Mouse (Mus musculus): ENCODE data around the gene Slc44a3. TPM values are rescaled to one million over a fixed set of nuclear protein-coding genes. Genes with fewer than 3 reads are reported as not detected.

Gene Slc44a3
- polyA plus RNA-seq, 1 experiment from 2014 or later: 1.3 TPM

DNA sequence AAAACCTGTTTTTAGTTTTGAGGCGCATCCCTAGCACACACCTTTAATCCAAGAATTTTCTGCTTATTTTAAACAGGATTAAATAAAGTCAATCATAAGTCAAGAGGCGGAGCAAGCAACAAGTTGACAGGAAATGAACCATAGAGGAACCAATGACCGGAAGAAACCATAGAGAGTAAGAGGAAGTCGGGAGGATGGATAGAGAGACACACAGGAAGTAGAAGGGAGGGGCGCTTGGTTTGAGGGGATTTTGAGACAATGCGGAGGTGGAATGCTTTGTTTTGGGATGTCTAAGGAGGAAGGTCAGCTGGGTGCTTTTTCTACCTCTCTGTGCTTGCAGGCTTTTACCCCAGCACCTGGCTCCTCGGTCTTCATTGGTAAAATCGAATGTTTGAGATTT is 15.2 kb downstream of the Slc44a3 start:
- H3K9me3 ChIP-seq: no peaks in the 10 kb centered on the region
- H3K27ac ChIP-seq: no peak overlapping the region
- WGBS: 88% methylated on average over 8 of the region's 8 CpGs
- no peak overlapping the region for H3K4me3 ChIP-seq
- H3K36me3 ChIP-seq: no peaks in the 10 kb centered on the region
- DNase-seq (ENCODE audit: low spot score): no peak
- no peaks in the 10 kb centered on the region for H3K27me3 ChIP-seq (ENCODE audit: insufficient read depth, poor library complexity, severe bottlenecking)
- no peaks in the 10 kb centered on the region for H3K4me1 ChIP-seq

DNA sequence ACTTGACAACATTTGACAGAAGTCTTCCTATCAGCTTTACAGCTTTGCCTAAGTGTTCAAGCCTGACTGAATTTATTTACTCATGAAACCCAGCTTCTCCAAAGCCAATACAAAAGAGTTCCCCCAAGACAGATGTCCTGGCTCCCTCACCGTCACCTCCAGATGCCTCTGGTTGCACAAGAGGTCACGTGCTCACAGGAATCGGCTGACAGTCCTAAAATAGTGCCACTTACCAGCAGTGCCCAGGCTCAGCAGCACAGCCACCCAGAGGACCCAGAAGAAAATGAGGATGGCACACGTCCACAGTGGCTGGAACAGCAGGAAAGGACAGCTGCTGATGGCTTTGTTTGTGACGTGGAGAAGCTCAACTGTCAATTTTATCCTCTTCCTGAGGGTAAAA is 23.1 kb downstream of the Slc44a3 start:
- 23% methylated on average over 5 of the region's 5 CpGs for WGBS
- H3K27ac ChIP-seq: peak overlapping the region; percentile 69
- H3K36me3 ChIP-seq: no peaks in the 10 kb centered on the region
- DNase-seq (ENCODE audit: low spot score): no peak
- no peaks in the 10 kb centered on the region for H3K9me3 ChIP-seq
- H3K27me3 ChIP-seq (ENCODE audit: insufficient read depth, poor library complexity, severe bottlenecking): no peaks in the 10 kb centered on the region
- peaks cover 16% of the 10 kb centered on the region for H3K4me1 ChIP-seq
- no peak overlapping the region for H3K4me3 ChIP-seq

DNA sequence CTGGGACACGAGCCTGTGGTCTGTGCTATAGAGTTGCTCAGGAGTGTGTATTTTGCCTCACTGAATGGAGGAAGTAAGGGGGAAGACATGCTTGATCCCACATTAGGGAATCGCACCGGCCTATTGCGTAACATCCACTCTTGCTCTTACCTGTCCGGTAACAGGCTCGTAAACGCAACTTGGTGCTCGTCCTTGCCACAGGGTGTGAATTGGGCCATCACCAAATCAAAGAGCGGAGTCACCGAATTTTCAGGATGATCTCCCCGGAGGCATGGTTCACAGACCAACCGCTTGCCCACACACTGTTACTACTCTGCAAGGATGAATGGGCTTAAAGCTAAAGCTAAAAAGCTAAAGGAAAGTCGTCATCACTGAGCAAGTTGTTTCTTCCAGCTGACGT is 24.5 kb downstream of the Slc44a3 start:
- Histone ChIP-seq H3K36me3 (no peaks in the 10 kb centered on the region), H3K27ac (no peak overlapping the region), H3K9me3 (no peaks in the 10 kb centered on the region), H3K4me3 (no peak overlapping the region), H3K4me1 (peaks cover 16% of the 10 kb centered on the region), H3K27me3 (ENCODE audit: insufficient read depth, poor library complexity, severe bottlenecking) (no peaks in the 10 kb centered on the region)
- WGBS: 92% methylated on average over 14 of the region's 14 CpGs
- DNase-seq (ENCODE audit: low spot score): no peak

DNA sequence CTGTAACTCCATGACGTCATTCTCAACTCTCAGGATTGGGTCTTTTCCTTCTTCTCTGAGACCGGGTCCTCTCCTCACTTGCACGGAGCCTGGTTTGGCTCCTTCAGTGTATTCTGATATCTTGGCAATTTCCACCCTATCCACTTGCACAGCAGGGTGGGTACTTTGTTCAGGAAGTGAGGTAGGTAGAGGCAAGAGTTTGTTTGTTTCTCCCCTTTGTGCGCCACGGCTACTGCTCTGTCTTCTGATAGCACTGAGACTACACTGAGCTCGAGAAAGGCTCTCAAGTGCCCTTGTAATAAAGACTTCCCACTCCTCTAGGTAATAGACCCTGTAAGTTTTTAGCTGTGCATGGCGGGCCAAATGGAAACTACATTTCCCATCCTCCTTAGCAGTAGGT is 25.4 kb downstream of the Slc44a3 start:
- H3K9me3 ChIP-seq: no peaks in the 10 kb centered on the region
- peaks cover under 1% of the 10 kb centered on the region; the same call in 1 of the 2 replicates for H3K27me3 ChIP-seq (ENCODE audit: insufficient read depth, poor library complexity, severe bottlenecking)
- DNase-seq (ENCODE audit: low spot score): no peak
- H3K4me3 ChIP-seq: no peak overlapping the region
- H3K4me1 ChIP-seq: peaks cover 16% of the 10 kb centered on the region
- no peak overlapping the region for H3K27ac ChIP-seq
- no peaks in the 10 kb centered on the region for H3K36me3 ChIP-seq
- 76% methylated on average over 7 of the region's 7 CpGs for WGBS

DNA sequence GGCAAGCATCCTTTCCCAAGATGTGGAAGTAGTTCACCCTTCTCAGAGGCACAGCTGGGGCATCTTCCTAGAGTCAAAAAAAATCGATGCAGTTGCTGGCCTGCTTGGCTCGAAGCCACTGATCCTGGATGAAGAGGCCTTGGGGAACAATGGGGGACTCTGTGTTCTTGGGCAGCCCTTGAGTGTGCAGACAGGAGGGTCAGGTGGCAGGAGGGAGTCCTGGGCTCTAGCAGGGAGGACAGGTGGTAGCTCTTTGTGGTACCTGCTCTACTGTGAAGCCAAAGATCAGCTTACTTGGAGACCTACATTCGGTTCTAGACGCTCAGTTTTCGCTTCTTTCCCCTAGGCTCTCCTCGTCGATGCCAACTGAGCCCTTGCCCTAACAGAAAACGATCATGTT is 26.0 kb downstream of the Slc44a3 start:
- DNase-seq (ENCODE audit: low spot score): no peak
- Histone ChIP-seq H3K9me3 (no peaks in the 10 kb centered on the region), H3K4me3 (no peak overlapping the region), H3K36me3 (no peaks in the 10 kb centered on the region), H3K27me3 (ENCODE audit: insufficient read depth, poor library complexity, severe bottlenecking) (peaks cover 5% of the 10 kb centered on the region; the same call in 1 of the 2 replicates), H3K4me1 (peaks cover 22% of the 10 kb centered on the region), H3K27ac (no peak overlapping the region)
- WGBS: 90% methylated on average over 8 of the region's 8 CpGs

DNA sequence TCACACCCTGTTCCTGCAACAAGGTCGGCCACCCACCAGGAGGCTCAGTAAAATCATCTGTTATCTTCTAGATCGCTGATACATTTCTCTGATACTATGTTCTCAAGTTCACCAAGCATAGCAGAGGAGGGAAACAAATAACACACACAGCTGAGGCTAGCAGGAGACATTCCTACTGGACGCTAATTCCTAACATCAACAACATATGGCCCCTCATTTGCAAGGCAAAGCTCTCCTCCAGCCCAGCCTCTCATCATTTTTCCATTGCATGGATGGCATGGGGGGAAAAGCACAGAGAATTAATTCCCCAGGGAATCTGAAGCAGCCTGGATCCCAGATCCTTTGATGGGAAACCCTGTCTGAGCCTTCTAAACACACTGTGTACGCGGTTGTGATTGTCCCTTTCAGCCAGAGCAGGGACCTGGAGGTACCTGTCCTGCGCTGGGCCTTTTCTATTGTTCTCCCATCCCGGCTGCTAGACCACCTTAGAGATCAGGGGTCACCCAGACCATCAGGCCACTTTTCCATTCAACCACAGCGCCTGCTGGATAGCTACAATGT is 27.2 kb downstream of the Slc44a3 start:
- Histone ChIP-seq H3K9me3 (no peaks in the 10 kb centered on the region), H3K27ac (no peak overlapping the region), H3K4me1 (peaks cover 30% of the 10 kb centered on the region), H3K36me3 (no peaks in the 10 kb centered on the region), H3K27me3 (ENCODE audit: insufficient read depth, poor library complexity, severe bottlenecking) (peaks cover 5% of the 10 kb centered on the region; the same call in 1 of the 2 replicates), H3K4me3 (no peak overlapping the region)
- DNase-seq (ENCODE audit: low spot score): no peak
- WGBS: 55% methylated on average over 8 of the region's 8 CpGs

DNA sequence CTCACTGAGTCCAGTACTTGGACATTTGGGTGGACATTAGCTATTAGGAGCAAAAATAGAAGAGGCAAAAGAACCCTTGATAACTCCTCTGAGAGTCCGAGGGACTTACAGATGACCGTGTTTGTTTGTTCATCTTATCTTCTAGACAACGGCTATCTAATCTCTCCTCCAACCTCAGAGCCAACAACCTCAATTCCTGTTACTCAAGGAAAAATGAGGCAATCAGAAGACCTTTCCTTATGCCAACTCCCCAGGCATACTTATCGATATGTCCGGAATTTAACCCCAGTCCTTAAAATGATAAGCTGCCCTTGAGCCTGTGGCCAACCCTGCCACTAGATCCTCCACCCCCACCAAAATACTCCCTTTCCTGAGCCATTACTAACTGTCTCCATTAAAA is 31.5 kb downstream of the Slc44a3 start:
- Histone ChIP-seq H3K27ac (no peak overlapping the region), H3K27me3 (ENCODE audit: insufficient read depth, poor library complexity, severe bottlenecking) (peaks cover 5% of the 10 kb centered on the region; the same call in 1 of the 2 replicates), H3K9me3 (no peaks in the 10 kb centered on the region), H3K4me1 (peaks cover 20% of the 10 kb centered on the region), H3K4me3 (no peak overlapping the region), H3K36me3 (no peaks in the 10 kb centered on the region)
- 20% methylated on average over 5 of the region's 5 CpGs for WGBS
- no peak for DNase-seq (ENCODE audit: low spot score)

DNA sequence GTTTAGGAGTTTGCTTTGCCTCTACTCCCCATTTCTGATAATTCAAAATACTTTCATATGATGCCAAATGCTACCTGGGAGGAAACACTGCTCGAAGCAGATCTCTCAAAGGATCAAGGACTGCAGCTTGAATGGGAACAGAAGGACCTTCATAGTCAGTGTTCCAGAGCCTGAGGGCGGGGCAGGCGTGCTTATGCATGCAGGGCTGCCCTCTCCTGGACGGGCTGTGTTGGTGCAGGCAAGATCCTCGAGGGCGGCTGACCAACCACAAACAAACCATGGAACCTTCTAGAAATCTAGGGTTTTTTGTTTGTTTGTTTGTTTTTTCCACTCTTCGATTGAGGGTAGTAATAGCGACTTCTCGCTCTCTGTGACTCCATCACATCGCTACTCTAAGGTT is 32.0 kb downstream of the Slc44a3 start:
- peaks cover 20% of the 10 kb centered on the region for H3K4me1 ChIP-seq
- no peak for DNase-seq (ENCODE audit: low spot score)
- WGBS: 50% methylated on average over 10 of the region's 10 CpGs
- no peaks in the 10 kb centered on the region for H3K9me3 ChIP-seq
- H3K36me3 ChIP-seq: 0 out of 2 replicates have a peak, but pooled peaks cover 2% of the 10 kb centered on the region
- H3K27me3 ChIP-seq (ENCODE audit: insufficient read depth, poor library complexity, severe bottlenecking): peaks cover 5% of the 10 kb centered on the region; the same call in 1 of the 2 replicates
- H3K4me3 ChIP-seq: no peak overlapping the region
- peak overlapping the region; percentile 10; the same call in 1 of the 2 replicates for H3K27ac ChIP-seq

DNA sequence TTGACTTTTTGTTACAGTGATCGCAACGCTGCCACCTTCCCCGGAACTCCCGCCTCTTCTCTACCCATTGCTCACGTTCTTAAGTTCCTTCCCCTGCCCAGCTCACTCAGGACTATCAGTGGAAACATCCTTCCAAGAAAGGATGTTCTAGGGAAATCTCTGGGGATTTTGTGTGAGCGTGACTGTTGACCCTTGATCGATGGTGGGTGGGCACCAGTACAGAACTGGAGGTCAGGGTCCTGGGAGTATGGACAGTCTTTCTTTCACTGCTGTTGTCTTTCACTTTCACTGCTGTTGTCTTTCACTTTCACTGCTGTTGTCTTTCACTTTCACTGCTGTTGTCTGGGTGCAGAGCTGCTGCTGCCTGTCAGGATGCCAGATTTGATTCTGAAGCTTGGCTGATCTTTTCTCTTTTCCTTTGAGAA is 38.2 kb downstream of the Slc44a3 start:
- WGBS: 82% methylated on average over 7 of the region's 7 CpGs
- peaks cover 20% of the 10 kb centered on the region for H3K4me1 ChIP-seq
- no peaks in the 10 kb centered on the region for H3K27me3 ChIP-seq (ENCODE audit: insufficient read depth, poor library complexity, severe bottlenecking)
- H3K36me3 ChIP-seq: 0 out of 2 replicates have a peak, but pooled peaks cover 4% of the 10 kb centered on the region
- no peaks in the 10 kb centered on the region for H3K9me3 ChIP-seq
- H3K27ac ChIP-seq: no peak overlapping the region
- DNase-seq (ENCODE audit: low spot score): no peak
- no peak overlapping the region for H3K4me3 ChIP-seq

DNA sequence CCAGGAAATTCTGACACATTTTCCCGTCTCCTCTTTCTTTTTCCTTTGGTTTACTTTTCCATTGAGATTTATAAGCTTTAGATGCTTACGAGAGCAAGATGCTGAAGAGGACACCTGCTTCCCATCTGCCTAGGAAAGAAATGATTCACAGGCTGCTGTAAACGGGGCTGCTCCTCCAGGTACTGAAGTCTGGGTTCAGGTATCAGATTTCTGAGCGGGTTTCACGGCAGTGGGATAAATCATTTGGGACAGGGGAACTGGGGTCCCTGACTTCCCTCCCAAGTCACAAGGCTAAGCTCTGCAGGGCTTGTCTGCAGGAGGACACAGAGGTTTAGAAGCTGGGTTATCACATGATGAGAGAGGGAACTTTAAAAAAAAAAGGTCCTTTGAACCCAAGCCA is 40.2 kb downstream of the Slc44a3 start:
- no peaks in the 10 kb centered on the region for H3K9me3 ChIP-seq
- 0 out of 2 replicates have a peak, but pooled peaks cover 4% of the 10 kb centered on the region for H3K36me3 ChIP-seq
- no peak overlapping the region for H3K4me3 ChIP-seq
- peaks cover 20% of the 10 kb centered on the region for H3K4me1 ChIP-seq
- WGBS: 53% methylated on average over 5 of the region's 5 CpGs
- H3K27ac ChIP-seq: no peak overlapping the region
- no peaks in the 10 kb centered on the region for H3K27me3 ChIP-seq (ENCODE audit: insufficient read depth, poor library complexity, severe bottlenecking)
- no peak for DNase-seq (ENCODE audit: low spot score)

DNA sequence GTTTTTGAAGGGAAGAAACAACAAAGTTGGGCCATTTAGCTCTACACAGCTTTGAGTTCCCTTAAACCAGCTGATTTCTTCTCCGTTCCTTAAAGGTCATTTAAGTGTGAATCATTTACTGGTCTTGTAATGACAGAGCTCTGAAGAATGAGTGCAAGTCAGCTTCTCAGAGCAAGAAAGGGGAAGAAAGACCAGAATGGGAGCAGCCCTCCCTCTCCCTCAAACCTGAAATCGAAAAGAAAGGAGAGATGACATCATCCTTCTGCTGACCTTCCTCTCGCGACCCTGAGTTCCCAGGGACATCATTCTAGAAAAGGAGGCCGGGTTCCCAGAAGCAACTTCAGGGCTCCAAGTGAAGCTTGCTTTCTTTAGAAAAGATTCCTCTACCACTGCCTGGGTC is 41.3 kb downstream of the Slc44a3 start:
- 0 out of 2 replicates have a peak, but pooled peaks cover 4% of the 10 kb centered on the region for H3K36me3 ChIP-seq
- H3K9me3 ChIP-seq: no peaks in the 10 kb centered on the region
- H3K4me1 ChIP-seq: peaks cover 20% of the 10 kb centered on the region
- peak overlapping the region; percentile 63; the same call in 1 of the 2 replicates for H3K27ac ChIP-seq
- H3K4me3 ChIP-seq: no peak overlapping the region
- no peak for DNase-seq (ENCODE audit: low spot score)
- WGBS: 45% methylated on average over 5 of the region's 5 CpGs
- H3K27me3 ChIP-seq (ENCODE audit: insufficient read depth, poor library complexity, severe bottlenecking): no peaks in the 10 kb centered on the region

DNA sequence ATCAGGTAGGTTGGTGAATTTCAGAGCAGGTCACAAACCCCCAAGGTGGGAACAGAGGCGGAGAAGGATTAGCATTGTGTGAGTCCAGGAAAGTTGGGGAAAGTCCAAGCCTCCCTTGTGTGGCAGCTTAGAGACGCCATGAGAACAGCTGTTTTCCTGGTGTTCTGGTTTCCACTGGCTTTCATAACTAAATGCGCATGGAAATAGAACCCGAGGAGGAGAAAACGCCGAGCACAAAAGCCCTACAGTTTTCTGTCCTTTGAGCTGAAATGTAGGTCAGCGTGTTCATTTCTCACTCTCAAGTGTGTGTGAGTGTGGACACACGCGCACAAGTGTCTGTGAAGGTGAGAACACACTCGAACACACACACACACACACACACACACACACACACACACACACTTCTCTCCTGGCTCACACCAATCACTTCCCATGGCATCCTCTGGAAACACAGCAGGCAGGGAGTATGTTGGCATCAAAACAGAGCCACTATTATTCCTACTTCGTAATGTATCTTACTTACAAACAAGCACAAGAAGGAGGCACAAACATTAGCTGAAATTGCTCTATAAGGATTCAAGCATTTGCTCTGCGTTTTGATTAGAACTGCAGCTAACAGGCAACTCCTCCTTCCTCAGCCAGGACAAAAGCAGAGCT is 42.6 kb downstream of the Slc44a3 start:
- no peak overlapping the region; the same call in 1 of the 2 replicates for H3K27ac ChIP-seq
- peaks cover 20% of the 10 kb centered on the region for H3K4me1 ChIP-seq
- H3K27me3 ChIP-seq (ENCODE audit: insufficient read depth, poor library complexity, severe bottlenecking): no peaks in the 10 kb centered on the region
- no peaks in the 10 kb centered on the region for H3K9me3 ChIP-seq
- no peaks in the 10 kb centered on the region for H3K36me3 ChIP-seq
- whole genome bisulfite sequencing: 80% methylated on average over 12 of the region's 12 CpGs
- H3K4me3 ChIP-seq: no peak overlapping the region
- no peak for DNase-seq (ENCODE audit: low spot score)

DNA sequence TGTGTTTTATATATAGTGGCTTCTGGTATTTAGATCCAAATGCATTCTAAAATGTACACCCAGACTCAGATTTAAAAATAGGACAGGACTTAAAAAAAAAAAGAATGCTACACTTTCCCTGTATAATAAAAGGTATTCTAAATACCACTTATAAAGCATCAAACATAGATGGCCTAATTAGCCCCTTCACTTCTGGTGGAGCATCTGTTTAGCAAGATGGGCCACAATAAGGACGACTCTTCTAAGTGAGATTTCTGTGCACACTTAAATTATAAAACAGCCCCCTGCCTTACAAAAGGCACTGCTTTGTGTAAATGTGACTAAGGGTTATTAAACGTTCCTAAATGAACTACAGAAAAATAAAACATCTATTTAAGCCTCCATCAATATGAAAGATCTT is 47.0 kb downstream of the Slc44a3 start:
- Histone ChIP-seq H3K9me3 (no peaks in the 10 kb centered on the region), H3K4me3 (no peak overlapping the region), H3K36me3 (no peaks in the 10 kb centered on the region), H3K4me1 (peaks cover 42% of the 10 kb centered on the region), H3K27ac (no peak overlapping the region), H3K27me3 (ENCODE audit: insufficient read depth, poor library complexity, severe bottlenecking) (0 out of 2 replicates have a peak, but pooled peaks cover 1% of the 10 kb centered on the region)
- 69% methylated on average over 2 of the region's 2 CpGs for WGBS
- DNase-seq (ENCODE audit: low spot score): no peak
